Comparison of ENCODE assay signal across 7 mouse cellular contexts in the genomic region with DNA sequence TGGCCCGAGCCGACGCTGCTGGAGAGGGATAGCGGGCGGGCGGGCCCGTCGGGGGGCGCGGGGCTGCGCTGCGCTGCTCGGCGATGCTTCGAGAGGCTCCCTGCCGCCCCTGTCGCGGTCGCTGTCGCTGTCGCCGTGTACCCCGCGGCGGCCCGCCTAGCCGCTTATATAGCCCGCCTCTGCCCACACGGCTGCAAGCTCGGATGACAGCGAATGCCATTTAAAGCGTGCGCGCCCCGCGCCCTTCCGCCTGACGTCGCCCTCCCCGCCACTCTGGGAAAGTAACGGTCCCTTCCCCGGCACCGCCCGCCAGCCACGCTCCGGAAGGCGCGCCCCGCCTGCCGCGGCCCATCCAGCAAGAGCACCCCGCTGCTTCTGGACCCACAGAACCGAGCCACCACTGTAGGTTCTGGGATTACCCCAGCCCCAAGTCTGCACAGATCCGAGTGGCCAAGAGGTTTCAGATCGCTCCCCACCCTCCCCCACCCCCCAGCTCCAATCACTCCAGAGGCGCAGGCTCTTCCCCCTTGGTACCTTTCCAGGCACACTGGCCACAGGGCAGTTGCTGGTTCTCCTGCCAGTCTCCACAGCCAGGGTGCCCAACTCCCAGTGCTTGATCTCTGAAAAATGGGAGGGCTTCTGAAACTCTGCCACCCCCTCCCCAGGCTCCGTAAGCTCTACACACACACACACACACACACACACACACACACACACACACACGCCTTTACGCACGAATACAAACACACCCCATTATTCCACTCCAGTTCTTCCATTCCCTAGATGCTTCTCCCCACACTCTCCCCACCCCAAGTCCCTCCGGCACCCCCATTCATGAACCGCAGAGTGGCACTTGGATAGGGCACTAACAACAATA. TPM values are rescaled to one million over a fixed set of nuclear protein-coding genes. Genes with fewer than 3 reads are reported as not detected.
DNase-seq lines count a peak whose midpoint lies in the region; ATAC-seq and TF ChIP-seq lines count a peak whose summit lies in the region.

Gm13889 (minus strand) TSS at position 294 of the 877 bp plus-strand sequence.

- no peak for TF ChIP-seq CTCF in brain, embryonic 14.5 days (IDR thresholded peaks at IDR 0.05; ENCODE audit: borderline replicate concordance, extremely low read depth, insufficient read depth, insufficient read length)
- no peak for TF ChIP-seq CTCF in heart, adult 2 months (IDR thresholded peaks at IDR 0.05)
- TF ChIP-seq CTCF in kidney, adult 2 months (conservative IDR thresholded peaks at IDR 0.05; ENCODE audit: insufficient read depth, insufficient read length, low read depth, low read length) = no peak

- no peaks in the 10 kb centered on the region for H3K79me2 ChIP-seq in heart, adult 2 months (replicated peaks; ENCODE audit: control insufficient read depth, insufficient read depth, low read length)

- H3K27ac ChIP-seq in embryonic facial prominence, embryonic 12.5 days = peak within 1 kb of the TSS; percentile 46
- peak within 1 kb of the TSS; percentile 65 for H3K27ac ChIP-seq in heart, adult 2 months
- peak within 1 kb of the TSS; percentile 49; the same call in 1 of the 2 replicates for H3K27ac ChIP-seq in kidney, adult 2 months (ENCODE audit: insufficient read depth, low read depth, low read length)
- H3K27ac ChIP-seq in limb, embryonic 11.5 days (replicated peaks; ENCODE audit: low read depth, low read length) = no peak within 1 kb of the TSS
- peak within 1 kb of the TSS; percentile 55 for H3K27ac ChIP-seq in midbrain, embryonic 14.5 days (replicated peaks; ENCODE audit: low read depth, low read length)
- peak within 1 kb of the TSS; percentile 88 for H3K27ac ChIP-seq in stomach, embryonic 16.5 days (ENCODE audit: low read length)

- H3K9me3 ChIP-seq in embryonic facial prominence, embryonic 12.5 days = no peaks in the 10 kb centered on the region
- H3K9me3 ChIP-seq in limb, embryonic 11.5 days (ENCODE audit: control insufficient read depth, low read length) = no peaks in the 10 kb centered on the region; the same call in 1 of the 2 replicates
- H3K9me3 ChIP-seq in midbrain, embryonic 14.5 days (ENCODE audit: control insufficient read depth, low read length) = no peaks in the 10 kb centered on the region
- H3K9me3 ChIP-seq in stomach, embryonic 16.5 days (replicated peaks; ENCODE audit: control insufficient read depth, low read length) = no peaks in the 10 kb centered on the region

- TF ChIP-seq POLR2A in brain, embryonic 14.5 days (IDR thresholded peaks at IDR 0.05; ENCODE audit: borderline replicate concordance, extremely low read depth, insufficient read depth, insufficient read length, poor library complexity, severe bottlenecking) = peak; percentile 68
- TF ChIP-seq POLR2A in heart, adult 2 months (IDR thresholded peaks at IDR 0.05; ENCODE audit: insufficient read depth, low read depth, low read length) = 0 out of 2 replicates have a peak, but pooled peaks have one; percentile 12
- peak; percentile 35 for TF ChIP-seq POLR2A in kidney, adult 2 months (IDR thresholded peaks at IDR 0.05; ENCODE audit: low read depth, low read length)

- H3K4me3 ChIP-seq in embryonic facial prominence, embryonic 12.5 days = peak within 1 kb of the TSS; percentile 62
- H3K4me3 ChIP-seq in heart, adult 2 months = peak within 1 kb of the TSS; percentile 62
- H3K4me3 ChIP-seq in kidney, adult 2 months (ENCODE audit: insufficient read depth, low read depth, low read length) = peak within 1 kb of the TSS; percentile 63
- H3K4me3 ChIP-seq in limb, embryonic 11.5 days (ENCODE audit: low read depth, low read length) = peak within 1 kb of the TSS; percentile 46
- peak within 1 kb of the TSS; percentile 59 for H3K4me3 ChIP-seq in midbrain, embryonic 14.5 days (replicated peaks; ENCODE audit: low read depth, low read length)
- H3K4me3 ChIP-seq in stomach, embryonic 16.5 days (replicated peaks; ENCODE audit: low read length) = peak within 1 kb of the TSS; percentile 62

- TF ChIP-seq EP300 in heart, adult 2 months (IDR thresholded peaks at IDR 0.05; ENCODE audit: insufficient read depth, low read depth, low read length) = no peak

- H3K27me3 ChIP-seq in embryonic facial prominence, embryonic 12.5 days = peaks cover 63% of the 10 kb centered on the region
- H3K27me3 ChIP-seq in heart, adult 2 months (ENCODE audit: control insufficient read depth, insufficient read depth, low read length) = peaks cover 6% of the 10 kb centered on the region; the same call in 1 of the 2 replicates
- H3K27me3 ChIP-seq in kidney, adult 2 months (replicated peaks; ENCODE audit: control insufficient read depth, insufficient read depth, low read length) = peaks cover 1% of the 10 kb centered on the region; the same call in 1 of the 2 replicates
- H3K27me3 ChIP-seq in limb, embryonic 11.5 days (ENCODE audit: control insufficient read depth, insufficient read depth, low read length) = peaks cover 51% of the 10 kb centered on the region
- H3K27me3 ChIP-seq in midbrain, embryonic 14.5 days (ENCODE audit: control insufficient read depth, insufficient read depth, low read length) = peaks cover 22% of the 10 kb centered on the region; the same call in 1 of the 2 replicates
- peaks cover 26% of the 10 kb centered on the region for H3K27me3 ChIP-seq in stomach, embryonic 16.5 days (ENCODE audit: control insufficient read depth, insufficient read depth, low read length)

- 7% methylated on average over 48 of the region's 62 CpGs for WGBS in embryonic facial prominence, embryonic 12.5 days
- 8% methylated on average over 61 of the region's 62 CpGs for WGBS in heart, adult 2 months
- WGBS in kidney, adult 2 months = 8% methylated on average over 58 of the region's 62 CpGs
- 8% methylated on average over 61 of the region's 62 CpGs for WGBS in limb, embryonic 11.5 days
- 6% methylated on average over 59 of the region's 62 CpGs for WGBS in midbrain, embryonic 14.5 days
- 5% methylated on average over 61 of the region's 62 CpGs for WGBS in stomach, embryonic 16.5 days

- peaks cover 12% of the 10 kb centered on the region for H3K4me1 ChIP-seq in embryonic facial prominence, embryonic 12.5 days
- H3K4me1 ChIP-seq in heart, adult 2 months (ENCODE audit: control insufficient read depth, insufficient read depth, low read length) = peaks cover 6% of the 10 kb centered on the region
- H3K4me1 ChIP-seq in kidney, adult 2 months (ENCODE audit: control insufficient read depth, insufficient read depth, low read length) = no peaks in the 10 kb centered on the region
- peaks cover 14% of the 10 kb centered on the region for H3K4me1 ChIP-seq in limb, embryonic 11.5 days (ENCODE audit: control insufficient read depth, insufficient read depth, low read length)
- peaks cover 12% of the 10 kb centered on the region for H3K4me1 ChIP-seq in midbrain, embryonic 14.5 days (ENCODE audit: control insufficient read depth, insufficient read depth, low read length)
- 0 out of 2 replicates have a peak, but pooled peaks cover 13% of the 10 kb centered on the region for H3K4me1 ChIP-seq in stomach, embryonic 16.5 days (ENCODE audit: control insufficient read depth, insufficient read depth, low read length)

- peak; percentile 96 for DNase-seq in brain, embryonic 14.5 days (ENCODE audit: low read depth)
- DNase-seq in heart, adult 2 months = peak; percentile 78 to 84
- DNase-seq in kidney, adult 2 months = peak; percentile 87
- DNase-seq in limb, embryonic 11.5 days (ENCODE audit: low spot score) = peak; percentile 56
- peak; percentile 83 for DNase-seq in midbrain, embryonic 14.5 days

- H3K36me3 ChIP-seq in embryonic facial prominence, embryonic 12.5 days = no peaks in the 10 kb centered on the region
- H3K36me3 ChIP-seq in heart, adult 2 months (ENCODE audit: control insufficient read depth, insufficient read depth, low read length) = no peaks in the 10 kb centered on the region
- H3K36me3 ChIP-seq in kidney, adult 2 months (ENCODE audit: control insufficient read depth, insufficient read depth, low read length) = no peaks in the 10 kb centered on the region
- no peaks in the 10 kb centered on the region for H3K36me3 ChIP-seq in limb, embryonic 11.5 days (ENCODE audit: control insufficient read depth, insufficient read depth, low read length)
- H3K36me3 ChIP-seq in midbrain, embryonic 14.5 days (ENCODE audit: control insufficient read depth, insufficient read depth, low read length) = no peaks in the 10 kb centered on the region
- no peaks in the 10 kb centered on the region for H3K36me3 ChIP-seq in stomach, embryonic 16.5 days (ENCODE audit: control insufficient read depth, insufficient read depth, low read length)

- no peak for ATAC-seq in embryonic facial prominence, embryonic 12.5 days (ENCODE audit: insufficient number of reproducible peaks, insufficient read depth, low FRiP score, low TSS enrichment)
- ATAC-seq in limb, embryonic 11.5 days (ENCODE audit: insufficient number of reproducible peaks, low FRiP score, low TSS enrichment, low read depth) = peak; percentile 52; the same call in 1 of the 2 replicates
- peak; percentile 62 for ATAC-seq in midbrain, embryonic 14.5 days (ENCODE audit: low FRiP score, low TSS enrichment)
- ATAC-seq in stomach, embryonic 16.5 days (ENCODE audit: insufficient read depth, low FRiP score) = peak; percentile 76

- intact Hi-C loops in heart, adult 2 months (cut with DNase I) = loop anchor here (2.0 to 5.0 kb wide), 2 partner anchors 46 to 50 kb away; no protein-coding TSS in a partner anchor

- peak within 1 kb of the TSS; percentile 96 for H3K4me2 ChIP-seq in embryonic facial prominence, embryonic 12.5 days (replicated peaks)
- peak within 1 kb of the TSS; percentile 97 for H3K4me2 ChIP-seq in limb, embryonic 11.5 days (ENCODE audit: low read depth, severe bottlenecking)
- peak within 1 kb of the TSS; percentile 99 for H3K4me2 ChIP-seq in midbrain, embryonic 14.5 days (ENCODE audit: low read length)
- peak within 1 kb of the TSS; percentile 61 for H3K4me2 ChIP-seq in stomach, embryonic 16.5 days (ENCODE audit: low read depth, low read length)

- H3K9ac ChIP-seq in embryonic facial prominence, embryonic 12.5 days = peak within 1 kb of the TSS; percentile 57
- H3K9ac ChIP-seq in heart, adult 2 months (ENCODE audit: low read depth, low read length) = peak within 1 kb of the TSS; percentile 69
- H3K9ac ChIP-seq in limb, embryonic 11.5 days (ENCODE audit: low read length) = peak within 1 kb of the TSS; percentile 66
- peak within 1 kb of the TSS; percentile 72 for H3K9ac ChIP-seq in midbrain, embryonic 14.5 days (replicated peaks; ENCODE audit: low read length)
- peak within 1 kb of the TSS; percentile 80 for H3K9ac ChIP-seq in stomach, embryonic 16.5 days (ENCODE audit: low read length)

RNA-seq across cellular contexts. Expression of gene Gm13889, which starts in this region (rescaled TPM):
- polyA plus RNA-seq in brain, embryonic 14.5 days (2012; rRNA removed) = 26.7 and 58.7 TPM in 2 replicates
- polyA plus RNA-seq in embryonic facial prominence, embryonic 12.5 days (2016; fragmentation: Nextera tagmentation; extraction: Ambion mirVana) = 6.1 and 8.3 TPM in 2 replicates
- total RNA-seq in heart, adult 2 months (2021) = 10 to 100 TPM in 1 of 2 experiments, 1 to 10 TPM in 1; 9.4 to 12.4 TPM
- polyA plus RNA-seq in heart, adult 2 months (2012; rRNA removed) = 5.7 and 8.3 TPM in 2 replicates
- 12.2 and 14.9 TPM in 2 replicates for polyA plus RNA-seq in kidney, adult 2 months (2012; rRNA removed)
- polyA plus RNA-seq in limb, embryonic 11.5 days (2014; fragmentation: Nextera tagmentation; extraction: Ambion mirVana) = 0.67 and 1.1 TPM in 2 replicates
- 6.2 TPM in 2 replicates for polyA plus RNA-seq in midbrain, embryonic 14.5 days (2014; fragmentation: Nextera tagmentation; extraction: Ambion mirVana)
- polyA plus RNA-seq in stomach, embryonic 16.5 days (2015; fragmentation: Nextera tagmentation; extraction: Ambion mirVana) = 11.1 and 12.6 TPM in 2 replicates

Comparison
In these comparisons a context has a peak if more than half of its experiments do, and no peak if none do; other contexts are left out.
1. POLR2A ChIP-seq: peak in every context shown above with its lines; median percentile 68 in brain, embryonic 14.5 days; 35 in kidney, adult 2 months; 12 in heart, adult 2 months.